Mouse (Mus musculus) heart, postnatal 14 days (tissue): Measurements from ENCODE around the gene Rbm15. TPM values are rescaled to one million over a fixed set of nuclear protein-coding genes. Genes with fewer than 3 reads are reported as not detected.

Experiments used
- total RNA-seq, 2 experiments: library from RNA; stranded (reverse); gene quantifications; 2 replicates each; pipeline ENCODE4 v1.2.3; 2021

Gene Rbm15
- total RNA-seq, 2 experiments from 2014 or later: 24.3 to 26.0 TPM

Other genes starting within 250 kb of the Rbm15 start
- gene Kcna2, start 232.5 kb downstream of the Rbm15 start, total RNA-seq: 1 to 10 TPM in 1 of 2 experiments, under 1 TPM in 1; 0.85 to 1.2 TPM
- not detected for gene Kcna10, start 150.6 kb downstream of the Rbm15 start, total RNA-seq
- not detected for gene Cym, start 111.9 kb downstream of the Rbm15 start, total RNA-seq
- gene A630076J17Rik, start 103.1 kb downstream of the Rbm15 start, total RNA-seq: not detected
- gene Prok1, start 94.0 kb downstream of the Rbm15 start, total RNA-seq: not detected
- gene Lamtor5, start 54.8 kb downstream of the Rbm15 start, total RNA-seq: 10 to 100 TPM; 63.2 to 71.3 TPM
- gene Slc16a4, start 42.4 kb downstream of the Rbm15 start, total RNA-seq: under 1 TPM; 0.37 to 0.60 TPM
- under 1 TPM; 0.37 to 0.43 TPM for gene Kcnc4, start 125.9 kb upstream of the Rbm15 start, total RNA-seq
- gene Slc6a17, start 184.3 kb upstream of the Rbm15 start, total RNA-seq: 1 to 10 TPM; 1.3 to 1.5 TPM
- not detected for gene Ubl4b, start 221.4 kb upstream of the Rbm15 start, total RNA-seq